Mouse (Mus musculus): Measurements from ENCODE around the gene Cym. TPM values are rescaled to one million over a fixed set of nuclear protein-coding genes. Genes with fewer than 3 reads are reported as not detected.

The Cym gene
- polyA plus RNA-seq, 1 experiment = not detected

DNA sequence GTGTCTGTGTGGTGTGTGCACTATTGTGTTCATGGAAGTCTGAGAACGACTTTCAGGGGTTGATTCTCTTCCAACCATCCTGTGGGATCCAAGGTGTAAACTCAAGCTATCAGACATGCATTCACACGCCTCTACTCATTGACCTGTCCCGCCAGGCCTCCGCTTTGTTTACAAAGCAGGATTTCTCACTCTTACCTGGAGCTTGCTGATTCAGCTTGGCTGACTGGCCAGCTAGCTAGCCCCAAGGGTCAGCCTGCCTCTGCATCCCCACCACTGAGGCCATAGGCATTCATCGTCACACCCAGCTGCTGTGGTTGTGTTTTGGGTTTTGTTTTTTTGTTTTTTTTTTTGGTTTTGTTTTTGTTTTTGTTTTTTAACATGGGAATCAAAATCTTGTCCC, 7.7 kb upstream of the Cym start:
- Histone ChIP-seq H3K4me1 (ENCODE audit: control insufficient read depth, insufficient read depth, low read length) (no peaks in the 10 kb centered on the region; the same call in 1 of the 2 replicates), H3K27me3 (ENCODE audit: control insufficient read depth, insufficient read depth, low read length) (no peaks in the 10 kb centered on the region), H3K36me3 (ENCODE audit: control insufficient read depth, insufficient read depth, low read length) (no peaks in the 10 kb centered on the region), H3K4me3 (ENCODE audit: control insufficient read depth, low read depth, low read length) (no peak overlapping the region), H3K27ac (ENCODE audit: control insufficient read depth, insufficient read depth, low read depth, low read length) (no peak overlapping the region)
- no peak for TF ChIP-seq POLR2A (IDR thresholded peaks at IDR 0.05; ENCODE audit: control insufficient read depth, low read depth, low read length)
- TF ChIP-seq CTCF (IDR thresholded peaks at IDR 0.05; ENCODE audit: control insufficient read depth, insufficient read depth, insufficient replicate concordance, low read depth, low read length) = no peak

DNA sequence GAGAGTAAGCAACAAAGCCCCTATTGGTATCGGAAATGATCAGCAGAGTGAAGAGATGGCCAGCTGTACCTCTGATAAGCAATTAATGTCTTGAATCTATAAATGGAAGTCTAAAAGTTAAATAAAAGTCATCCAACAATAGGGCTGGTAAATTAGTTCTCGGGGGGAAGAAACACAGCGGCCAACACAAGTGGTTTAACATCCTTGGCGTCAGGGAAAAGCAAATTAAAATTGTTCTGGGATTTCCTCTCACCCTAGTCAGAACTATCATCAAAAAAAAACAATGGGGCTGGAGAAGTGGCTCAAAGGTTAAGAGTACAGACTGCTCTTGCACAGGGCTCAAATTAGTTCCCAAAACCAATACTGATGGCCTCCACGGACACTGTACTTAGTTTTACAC, 4.3 kb upstream of the Cym start:
- H3K27me3 ChIP-seq (ENCODE audit: control insufficient read depth, insufficient read depth, low read length) = no peaks in the 10 kb centered on the region
- no peak overlapping the region for H3K4me3 ChIP-seq (ENCODE audit: control insufficient read depth, low read depth, low read length)
- H3K27ac ChIP-seq (ENCODE audit: control insufficient read depth, insufficient read depth, low read depth, low read length) = no peak overlapping the region
- no peaks in the 10 kb centered on the region for H3K36me3 ChIP-seq (ENCODE audit: control insufficient read depth, insufficient read depth, low read length)
- no peaks in the 10 kb centered on the region for H3K4me1 ChIP-seq (ENCODE audit: control insufficient read depth, insufficient read depth, low read length)
- TF ChIP-seq CTCF (IDR thresholded peaks at IDR 0.05; ENCODE audit: control insufficient read depth, insufficient read depth, insufficient replicate concordance, low read depth, low read length) = no peak
- no peak for TF ChIP-seq POLR2A (IDR thresholded peaks at IDR 0.05; ENCODE audit: control insufficient read depth, low read depth, low read length)

DNA sequence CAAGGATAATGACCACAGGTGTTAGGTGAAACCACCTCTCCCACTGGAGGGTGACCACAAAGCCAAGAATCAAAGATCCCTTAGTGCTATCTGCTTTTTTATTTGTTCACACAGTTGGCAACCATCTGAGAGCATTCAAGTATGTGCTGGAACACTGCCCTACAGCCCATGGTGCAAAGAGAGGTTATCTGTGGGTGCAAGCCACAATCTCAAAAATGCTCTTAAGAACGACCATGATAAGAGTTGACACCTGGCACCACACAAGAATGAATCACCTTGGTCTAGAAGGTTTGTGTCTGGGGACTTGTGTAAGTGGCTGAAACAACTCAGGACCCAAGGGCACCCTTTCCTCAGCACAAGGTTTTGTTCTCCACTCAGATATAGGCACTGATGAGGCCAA, 1.7 kb upstream of the Cym start:
- TF ChIP-seq POLR2A (IDR thresholded peaks at IDR 0.05; ENCODE audit: control insufficient read depth, low read depth, low read length) = no peak
- TF ChIP-seq CTCF (IDR thresholded peaks at IDR 0.05; ENCODE audit: control insufficient read depth, insufficient read depth, insufficient replicate concordance, low read depth, low read length) = no peak
- H3K27me3 ChIP-seq (ENCODE audit: control insufficient read depth, insufficient read depth, low read length) = no peaks in the 10 kb centered on the region

GRCm38 (mm10) chr3:107218572-107218971, 3.0 kb downstream of the Cym start:
- Histone ChIP-seq H3K27ac (ENCODE audit: control insufficient read depth, insufficient read depth, low read depth, low read length) (no peak overlapping the region), H3K36me3 (ENCODE audit: control insufficient read depth, insufficient read depth, low read length) (no peaks in the 10 kb centered on the region), H3K4me3 (ENCODE audit: control insufficient read depth, low read depth, low read length) (no peak overlapping the region), H3K27me3 (ENCODE audit: control insufficient read depth, insufficient read depth, low read length) (no peaks in the 10 kb centered on the region), H3K4me1 (ENCODE audit: control insufficient read depth, insufficient read depth, low read length) (no peaks in the 10 kb centered on the region)
- TF ChIP-seq CTCF (IDR thresholded peaks at IDR 0.05; ENCODE audit: control insufficient read depth, insufficient read depth, insufficient replicate concordance, low read depth, low read length) (no peak), POLR2A (IDR thresholded peaks at IDR 0.05; ENCODE audit: control insufficient read depth, low read depth, low read length) (no peak)

More for the DNA sequence above, 1.7 kb upstream of the Cym start:
- H3K4me1 ChIP-seq (ENCODE audit: control insufficient read depth, insufficient read depth, low read length) = no peaks in the 10 kb centered on the region
- H3K27ac ChIP-seq (ENCODE audit: control insufficient read depth, insufficient read depth, low read depth, low read length) = no peak overlapping the region
- no peak overlapping the region for H3K4me3 ChIP-seq (ENCODE audit: control insufficient read depth, low read depth, low read length)
- no peaks in the 10 kb centered on the region for H3K36me3 ChIP-seq (ENCODE audit: control insufficient read depth, insufficient read depth, low read length)

GRCm38 (mm10) chr3:107217101-107217480, 4.4 kb downstream of the Cym start:
- H3K4me1 ChIP-seq (ENCODE audit: control insufficient read depth, insufficient read depth, low read length) = no peaks in the 10 kb centered on the region
- H3K27me3 ChIP-seq (ENCODE audit: control insufficient read depth, insufficient read depth, low read length) = no peaks in the 10 kb centered on the region
- no peaks in the 10 kb centered on the region for H3K36me3 ChIP-seq (ENCODE audit: control insufficient read depth, insufficient read depth, low read length)
- H3K4me3 ChIP-seq (ENCODE audit: control insufficient read depth, low read depth, low read length) = no peak overlapping the region
- H3K27ac ChIP-seq (ENCODE audit: control insufficient read depth, insufficient read depth, low read depth, low read length) = no peak overlapping the region
- TF ChIP-seq CTCF (IDR thresholded peaks at IDR 0.05; ENCODE audit: control insufficient read depth, insufficient read depth, insufficient replicate concordance, low read depth, low read length) = no peak
- no peak for TF ChIP-seq POLR2A (IDR thresholded peaks at IDR 0.05; ENCODE audit: control insufficient read depth, low read depth, low read length)

GRCm38 (mm10) chr3:107216400-107217100, 5.0 kb downstream of the Cym start:
- no peak for TF ChIP-seq CTCF (IDR thresholded peaks at IDR 0.05; ENCODE audit: control insufficient read depth, insufficient read depth, insufficient replicate concordance, low read depth, low read length)
- no peak for TF ChIP-seq POLR2A (IDR thresholded peaks at IDR 0.05; ENCODE audit: control insufficient read depth, low read depth, low read length)
- H3K4me3 ChIP-seq (ENCODE audit: control insufficient read depth, low read depth, low read length) = no peak overlapping the region
- H3K4me1 ChIP-seq (ENCODE audit: control insufficient read depth, insufficient read depth, low read length) = no peaks in the 10 kb centered on the region
- H3K27me3 ChIP-seq (ENCODE audit: control insufficient read depth, insufficient read depth, low read length) = no peaks in the 10 kb centered on the region
- no peaks in the 10 kb centered on the region for H3K36me3 ChIP-seq (ENCODE audit: control insufficient read depth, insufficient read depth, low read length)
- no peak overlapping the region for H3K27ac ChIP-seq (ENCODE audit: control insufficient read depth, insufficient read depth, low read depth, low read length)

DNA sequence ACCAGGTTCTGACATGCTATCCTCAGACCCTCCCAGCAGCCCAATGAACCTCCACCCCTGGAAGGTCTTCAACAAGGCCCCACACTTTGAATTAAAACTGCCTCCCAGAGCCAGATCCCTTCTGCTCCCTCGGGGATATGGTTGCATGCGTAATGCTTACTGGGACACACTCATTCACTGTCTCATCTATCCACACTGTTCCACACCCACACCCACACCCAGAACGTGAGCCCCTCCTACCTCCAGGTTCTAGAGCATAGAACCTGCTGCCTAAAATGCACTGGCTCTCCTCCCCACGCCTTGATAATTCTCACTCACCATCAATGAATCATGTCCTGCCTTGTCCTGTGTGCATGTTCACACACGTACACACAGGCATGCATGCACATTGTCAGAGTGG, 6.9 kb downstream of the Cym start:
- no peaks in the 10 kb centered on the region for H3K27me3 ChIP-seq (ENCODE audit: control insufficient read depth, insufficient read depth, low read length)
- H3K4me1 ChIP-seq (ENCODE audit: control insufficient read depth, insufficient read depth, low read length) = no peaks in the 10 kb centered on the region
- H3K36me3 ChIP-seq (ENCODE audit: control insufficient read depth, insufficient read depth, low read length) = no peaks in the 10 kb centered on the region
- TF ChIP-seq POLR2A (IDR thresholded peaks at IDR 0.05; ENCODE audit: control insufficient read depth, low read depth, low read length) (no peak), CTCF (IDR thresholded peaks at IDR 0.05; ENCODE audit: control insufficient read depth, insufficient read depth, insufficient replicate concordance, low read depth, low read length) (no peak)
- no peak overlapping the region for H3K4me3 ChIP-seq (ENCODE audit: control insufficient read depth, low read depth, low read length)
- no peak overlapping the region for H3K27ac ChIP-seq (ENCODE audit: control insufficient read depth, insufficient read depth, low read depth, low read length)
